Mouse (Mus musculus) spleen, adult 2 months (tissue): ENCODE measurements around the gene Sh3bgrl.

ENCODE experiments used
- CTCF ChIP-seq: fragments of 200-500 bp; IDR thresholded peaks from 2 replicates; pipeline ENCODE4 v1.5.1; 2011; ENCODE audit warnings: mild to moderate bottlenecking, inconsistent platforms; ENCODE audit not compliant: insufficient read depth, insufficient read length, insufficient replicate concordance; ENCODE audit errors: extremely low read depth
- POLR2A ChIP-seq: fragments of 200-500 bp; IDR thresholded peaks from 2 replicates; pipeline ENCODE4 v1.6.1; 2011; ENCODE audit warnings: low read depth, low read length, inconsistent platforms

- no peak for TF ChIP-seq CTCF
- TF ChIP-seq POLR2A = no peak
These were observed 38.3 kb downstream of the Sh3bgrl start for GRCm38 (mm10) chrX:109133500-109133899.
